Mouse (Mus musculus): ENCODE measurements around the gene Pglyrp2. TPM values are rescaled to one million over a fixed set of nuclear protein-coding genes. Genes with fewer than 3 reads are reported as not detected.

The Pglyrp2 gene
- polyA plus RNA-seq, 1 experiment: 2.0 TPM

GRCm38 (mm10) chr17:32434324-32434723 is 10.4 kb upstream of the Pglyrp2 start:
- no peaks in the 10 kb centered on the region for H3K36me3 ChIP-seq (ENCODE audit: control insufficient read depth, insufficient read depth, low read length)
- no peaks in the 10 kb centered on the region for H3K27me3 ChIP-seq (ENCODE audit: control insufficient read depth, insufficient read depth, low read length)
- TF ChIP-seq POLR2A (IDR thresholded peaks at IDR 0.05; ENCODE audit: control insufficient read depth, low read depth, low read length) (no peak), CTCF (IDR thresholded peaks at IDR 0.05; ENCODE audit: control insufficient read depth, insufficient read depth, insufficient replicate concordance, low read depth, low read length) (no peak)
- no peak overlapping the region for H3K4me3 ChIP-seq (ENCODE audit: control insufficient read depth, low read depth, low read length)
- H3K27ac ChIP-seq (ENCODE audit: control insufficient read depth, insufficient read depth, low read depth, low read length): no peak overlapping the region
- no peaks in the 10 kb centered on the region for H3K4me1 ChIP-seq (ENCODE audit: control insufficient read depth, insufficient read depth, low read length)

DNA sequence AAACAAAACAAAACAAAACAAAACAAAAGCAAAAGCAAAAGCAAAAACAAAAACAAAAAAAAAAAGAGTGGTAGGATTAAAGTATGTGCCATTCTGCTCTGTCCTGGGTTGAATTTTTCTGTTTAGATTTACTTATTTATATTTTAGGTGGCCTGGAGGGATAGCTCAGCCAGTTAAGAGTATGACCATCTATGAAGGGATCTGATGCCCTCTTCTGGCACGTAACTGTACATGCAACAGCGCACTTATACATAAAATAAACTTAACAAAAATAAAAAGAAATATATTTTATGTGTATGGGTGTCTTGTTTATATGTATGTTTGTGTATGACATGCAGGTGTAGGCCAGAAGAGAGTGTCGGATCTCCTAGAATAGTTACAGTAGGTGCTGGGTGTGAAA is 8.0 kb upstream of the Pglyrp2 start:
- no peak overlapping the region for H3K4me3 ChIP-seq (ENCODE audit: control insufficient read depth, low read depth, low read length)
- TF ChIP-seq POLR2A (IDR thresholded peaks at IDR 0.05; ENCODE audit: control insufficient read depth, low read depth, low read length): no peak
- TF ChIP-seq CTCF (IDR thresholded peaks at IDR 0.05; ENCODE audit: control insufficient read depth, insufficient read depth, insufficient replicate concordance, low read depth, low read length): no peak
- H3K27ac ChIP-seq (ENCODE audit: control insufficient read depth, insufficient read depth, low read depth, low read length): no peak overlapping the region
- no peaks in the 10 kb centered on the region for H3K36me3 ChIP-seq (ENCODE audit: control insufficient read depth, insufficient read depth, low read length)
- no peaks in the 10 kb centered on the region for H3K27me3 ChIP-seq (ENCODE audit: control insufficient read depth, insufficient read depth, low read length)
- H3K4me1 ChIP-seq (ENCODE audit: control insufficient read depth, insufficient read depth, low read length): no peaks in the 10 kb centered on the region

DNA sequence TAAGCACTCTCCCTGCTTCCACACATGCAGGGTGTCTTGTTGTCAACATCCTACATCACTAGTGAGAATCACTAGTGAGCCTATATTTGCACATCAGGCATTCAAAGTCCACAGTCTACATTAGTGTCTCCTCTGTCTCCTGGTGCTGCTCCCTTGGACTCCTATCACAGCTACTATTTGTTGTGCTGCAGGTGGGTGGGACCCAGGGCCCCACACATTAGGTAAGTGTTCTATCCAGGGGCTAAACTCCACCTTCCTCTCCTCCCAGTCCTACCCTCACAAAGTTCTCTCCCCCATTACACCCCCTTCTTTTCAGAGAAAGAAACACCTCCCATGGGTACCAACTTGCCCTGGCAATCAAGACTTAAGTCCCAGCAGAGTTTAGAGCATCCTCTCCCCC is 2.6 kb upstream of the Pglyrp2 start:
- no peaks in the 10 kb centered on the region for H3K27me3 ChIP-seq (ENCODE audit: control insufficient read depth, insufficient read depth, low read length)
- no peaks in the 10 kb centered on the region for H3K36me3 ChIP-seq (ENCODE audit: control insufficient read depth, insufficient read depth, low read length)
- TF ChIP-seq POLR2A (IDR thresholded peaks at IDR 0.05; ENCODE audit: control insufficient read depth, low read depth, low read length) (no peak), CTCF (IDR thresholded peaks at IDR 0.05; ENCODE audit: control insufficient read depth, insufficient read depth, insufficient replicate concordance, low read depth, low read length) (no peak)
- no peaks in the 10 kb centered on the region for H3K4me1 ChIP-seq (ENCODE audit: control insufficient read depth, insufficient read depth, low read length)
- H3K4me3 ChIP-seq (ENCODE audit: control insufficient read depth, low read depth, low read length): no peak overlapping the region
- H3K27ac ChIP-seq (ENCODE audit: control insufficient read depth, insufficient read depth, low read depth, low read length): no peak overlapping the region

GRCm38 (mm10) chr17:32420781-32421180 is 3.2 kb downstream of the Pglyrp2 start:
- Histone ChIP-seq H3K4me1 (ENCODE audit: control insufficient read depth, insufficient read depth, low read length) (peaks cover 3% of the 10 kb centered on the region; the same call in 1 of the 2 replicates), H3K36me3 (ENCODE audit: control insufficient read depth, insufficient read depth, low read length) (no peaks in the 10 kb centered on the region), H3K27ac (ENCODE audit: control insufficient read depth, insufficient read depth, low read depth, low read length) (no peak overlapping the region), H3K4me3 (ENCODE audit: control insufficient read depth, low read depth, low read length) (no peak overlapping the region), H3K27me3 (ENCODE audit: control insufficient read depth, insufficient read depth, low read length) (no peaks in the 10 kb centered on the region)
- no peak for TF ChIP-seq CTCF (IDR thresholded peaks at IDR 0.05; ENCODE audit: control insufficient read depth, insufficient read depth, insufficient replicate concordance, low read depth, low read length)
- no peak for TF ChIP-seq POLR2A (IDR thresholded peaks at IDR 0.05; ENCODE audit: control insufficient read depth, low read depth, low read length)

DNA sequence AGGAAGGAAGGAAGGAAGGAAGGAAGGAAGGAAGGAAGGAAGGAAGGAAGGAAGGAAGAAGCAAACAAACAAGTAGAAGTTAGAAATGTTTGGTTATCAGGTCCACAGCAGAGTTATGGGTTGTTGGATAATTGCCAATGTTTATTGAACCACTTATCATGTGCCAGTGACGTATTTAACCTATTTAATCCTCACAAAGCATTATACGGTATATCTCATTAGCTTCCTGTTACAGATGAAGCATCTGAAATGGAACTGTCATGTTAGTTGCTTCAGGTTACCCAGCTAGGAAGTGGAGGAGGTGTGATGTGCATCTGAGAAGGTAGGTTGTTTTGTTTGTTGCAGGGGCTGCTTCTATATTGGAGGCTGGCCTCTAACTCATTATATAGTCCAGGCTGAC is 4.0 kb downstream of the Pglyrp2 start:
- peaks cover 3% of the 10 kb centered on the region; the same call in 1 of the 2 replicates for H3K4me1 ChIP-seq (ENCODE audit: control insufficient read depth, insufficient read depth, low read length)
- no peaks in the 10 kb centered on the region for H3K36me3 ChIP-seq (ENCODE audit: control insufficient read depth, insufficient read depth, low read length)
- H3K27me3 ChIP-seq (ENCODE audit: control insufficient read depth, insufficient read depth, low read length): no peaks in the 10 kb centered on the region
- no peak overlapping the region for H3K27ac ChIP-seq (ENCODE audit: control insufficient read depth, insufficient read depth, low read depth, low read length)
- H3K4me3 ChIP-seq (ENCODE audit: control insufficient read depth, low read depth, low read length): no peak overlapping the region
- TF ChIP-seq POLR2A (IDR thresholded peaks at IDR 0.05; ENCODE audit: control insufficient read depth, low read depth, low read length) (no peak), CTCF (IDR thresholded peaks at IDR 0.05; ENCODE audit: control insufficient read depth, insufficient read depth, insufficient replicate concordance, low read depth, low read length) (no peak)

DNA sequence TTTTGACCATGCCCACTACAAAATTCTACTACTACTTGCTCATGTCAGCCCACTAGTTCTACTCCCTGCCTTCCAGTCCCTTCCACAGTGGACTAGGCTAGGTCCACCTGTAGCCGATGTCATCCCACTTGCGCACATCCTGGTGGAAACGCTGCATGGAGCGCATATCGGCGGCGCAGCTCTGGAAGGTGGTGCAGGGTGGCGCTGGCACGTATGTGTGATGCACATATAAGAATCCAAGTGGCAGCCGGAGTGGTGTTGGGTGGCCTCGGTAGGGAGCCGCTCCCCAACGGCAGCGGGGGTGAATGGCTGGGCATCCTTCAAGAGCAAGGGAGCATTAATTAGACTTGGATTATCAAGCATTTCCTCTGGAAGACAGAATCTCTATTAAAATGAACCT is 7.2 kb downstream of the Pglyrp2 start:
- no peak overlapping the region for H3K27ac ChIP-seq (ENCODE audit: control insufficient read depth, insufficient read depth, low read depth, low read length)
- no peaks in the 10 kb centered on the region for H3K36me3 ChIP-seq (ENCODE audit: control insufficient read depth, insufficient read depth, low read length)
- no peak overlapping the region for H3K4me3 ChIP-seq (ENCODE audit: control insufficient read depth, low read depth, low read length)
- TF ChIP-seq CTCF (IDR thresholded peaks at IDR 0.05; ENCODE audit: control insufficient read depth, insufficient read depth, insufficient replicate concordance, low read depth, low read length): no peak
- no peak for TF ChIP-seq POLR2A (IDR thresholded peaks at IDR 0.05; ENCODE audit: control insufficient read depth, low read depth, low read length)
- H3K27me3 ChIP-seq (ENCODE audit: control insufficient read depth, insufficient read depth, low read length): no peaks in the 10 kb centered on the region
- H3K4me1 ChIP-seq (ENCODE audit: control insufficient read depth, insufficient read depth, low read length): peaks cover 3% of the 10 kb centered on the region; the same call in 1 of the 2 replicates

DNA sequence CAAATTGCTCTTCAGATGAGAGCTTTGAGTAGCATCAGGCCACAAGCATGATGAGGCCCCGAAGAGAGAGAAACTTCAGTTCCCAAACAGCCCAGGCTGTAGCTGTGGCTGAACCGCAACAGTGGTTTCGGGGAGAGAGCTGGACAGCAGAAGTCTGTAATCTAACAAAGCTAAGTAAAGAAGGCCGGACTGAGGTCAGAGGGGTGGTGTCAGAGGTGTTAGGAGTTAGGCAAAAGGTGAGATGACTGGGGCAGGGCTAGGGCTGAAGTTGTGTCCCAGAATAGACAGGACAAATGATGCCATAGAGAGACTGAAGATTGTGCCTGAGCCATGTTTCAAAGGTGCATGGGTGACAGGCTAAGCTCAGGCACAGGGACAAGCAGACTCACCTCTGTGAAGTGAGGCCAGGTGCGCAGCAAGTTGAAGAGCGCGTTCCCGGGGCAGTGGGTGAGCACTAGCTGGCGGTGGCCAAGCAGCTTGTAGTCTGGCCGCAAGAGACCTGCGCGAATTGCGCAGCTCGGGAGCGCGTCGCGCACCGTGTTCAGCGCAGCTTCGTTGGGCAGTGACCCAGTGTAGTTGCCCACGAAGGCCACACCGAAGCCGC is 8.4 kb downstream of the Pglyrp2 start:
- TF ChIP-seq POLR2A (IDR thresholded peaks at IDR 0.05; ENCODE audit: control insufficient read depth, low read depth, low read length) (no peak), CTCF (IDR thresholded peaks at IDR 0.05; ENCODE audit: control insufficient read depth, insufficient read depth, insufficient replicate concordance, low read depth, low read length) (no peak)
- no peaks in the 10 kb centered on the region for H3K36me3 ChIP-seq (ENCODE audit: control insufficient read depth, insufficient read depth, low read length)
- H3K4me1 ChIP-seq (ENCODE audit: control insufficient read depth, insufficient read depth, low read length): peaks cover 3% of the 10 kb centered on the region; the same call in 1 of the 2 replicates
- H3K27me3 ChIP-seq (ENCODE audit: control insufficient read depth, insufficient read depth, low read length): no peaks in the 10 kb centered on the region
- peak overlapping the region; percentile 25; the same call in 1 of the 2 replicates for H3K4me3 ChIP-seq (ENCODE audit: control insufficient read depth, low read depth, low read length)
- H3K27ac ChIP-seq (ENCODE audit: control insufficient read depth, insufficient read depth, low read depth, low read length): no peak overlapping the region
